Mouse (Mus musculus) heart, adult 9 months (tissue): Measurements from ENCODE around the gene Ptprz1.
"Not testable (repeated sequence)": the region's sequence is repeated elsewhere in the genome, so short reads cannot be mapped to it uniquely, and the experiment has no call there.

Source experiments
- DNase-seq, 2 experiments: peaks; one replicate each; pipeline ENCODE4 v3.0.0; 2022; ENCODE audit warnings: low spot score in 2 of 2

Ptprz1 gene

DNA sequence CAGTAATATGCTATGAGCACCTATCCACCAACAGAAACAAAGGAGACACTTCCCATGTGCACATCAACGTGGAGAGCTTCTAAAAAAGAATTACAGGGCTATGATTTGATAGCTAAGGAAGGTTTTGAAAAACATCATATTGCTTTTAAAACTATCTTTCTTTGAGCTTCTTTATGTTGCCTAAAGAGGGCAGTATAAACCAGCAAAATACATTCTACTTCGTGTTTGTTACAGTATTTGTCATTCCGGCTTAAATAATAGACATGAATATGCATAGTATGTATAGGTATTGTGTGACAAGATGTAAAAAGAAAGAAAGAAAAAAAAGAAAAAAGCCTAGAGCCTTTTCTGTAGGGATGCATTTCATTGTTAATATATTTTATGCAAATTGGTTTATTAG, 127.8 kb downstream of the Ptprz1 start:
- no peak for DNase-seq

DNA sequence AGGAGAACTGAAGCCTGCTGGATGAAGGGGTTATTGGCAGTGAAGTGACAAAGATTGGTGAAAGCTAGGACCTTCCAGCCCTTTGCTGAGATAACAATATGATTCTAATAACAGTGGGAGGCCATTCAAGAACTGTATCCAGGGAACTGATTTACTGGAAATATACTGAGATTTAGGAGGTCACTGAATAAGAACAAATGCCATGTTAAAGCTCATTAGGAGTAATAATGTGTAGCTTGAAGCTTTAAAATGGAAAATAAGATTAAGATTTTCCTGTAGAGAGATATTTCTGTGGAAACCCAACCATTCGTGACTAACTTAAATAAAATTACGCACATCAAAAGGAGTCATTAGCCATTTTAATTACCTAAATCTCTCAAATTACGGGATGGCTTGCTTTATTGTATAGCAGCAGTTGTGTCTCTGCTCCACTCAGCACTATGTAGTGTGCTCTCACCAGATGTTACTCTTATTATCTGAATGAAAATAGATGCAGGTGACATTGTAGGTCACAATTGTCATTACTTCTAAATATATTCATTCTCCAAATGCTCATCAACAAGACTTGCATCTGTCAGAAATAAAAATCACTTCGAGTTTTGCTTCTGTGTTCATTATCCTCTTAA, 139.8 kb downstream of the Ptprz1 start:
- DNase-seq = no peak

DNA sequence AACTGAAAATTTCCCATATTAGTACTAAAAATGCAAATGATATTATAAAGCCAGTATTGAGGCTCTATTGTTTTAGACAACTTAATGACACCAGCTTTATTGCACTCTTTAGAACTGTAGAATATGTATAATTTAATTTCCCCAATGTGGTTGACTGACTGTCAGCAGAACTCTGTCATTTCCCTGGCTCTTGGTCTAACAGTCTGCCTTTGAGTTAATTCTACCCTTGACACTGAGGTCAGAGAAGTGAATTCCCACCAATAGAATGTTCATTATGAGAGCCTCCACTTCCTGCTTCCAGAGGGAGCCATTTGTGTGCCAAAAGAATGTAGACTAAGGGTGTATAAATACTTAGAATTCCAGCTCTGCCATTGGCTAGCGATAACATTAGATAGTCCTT, 152.9 kb downstream of the Ptprz1 start:
- no peak for DNase-seq

- no peak for DNase-seq
These were observed 173.5 kb downstream of the Ptprz1 start for GRCm38 (mm10) chr6:23048836-23049235.

DNA sequence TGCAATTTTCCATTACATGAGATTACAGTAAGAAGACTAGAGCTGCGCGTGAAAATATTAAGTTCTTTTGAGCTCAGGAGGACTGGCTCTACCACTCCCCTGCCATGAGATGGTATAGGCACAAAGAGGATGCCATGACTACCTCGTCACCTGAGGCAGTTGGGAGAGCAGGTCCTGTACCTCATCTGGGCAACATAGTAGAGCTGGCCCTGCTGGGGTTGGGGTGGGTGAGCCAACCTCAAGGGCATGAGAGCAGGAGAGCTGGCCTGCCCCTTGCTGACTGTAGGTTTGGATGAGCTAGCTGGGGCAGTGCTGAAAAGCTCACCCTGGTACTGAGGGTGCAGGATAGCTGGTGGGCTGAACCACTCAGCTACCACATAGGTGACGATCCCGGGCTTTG, 180.4 kb downstream of the Ptprz1 start:
- DNase-seq = no peak

GRCm38 (mm10) chr6:23076060-23076459, 200.8 kb downstream of the Ptprz1 start:
- DNase-seq = no peak

DNA sequence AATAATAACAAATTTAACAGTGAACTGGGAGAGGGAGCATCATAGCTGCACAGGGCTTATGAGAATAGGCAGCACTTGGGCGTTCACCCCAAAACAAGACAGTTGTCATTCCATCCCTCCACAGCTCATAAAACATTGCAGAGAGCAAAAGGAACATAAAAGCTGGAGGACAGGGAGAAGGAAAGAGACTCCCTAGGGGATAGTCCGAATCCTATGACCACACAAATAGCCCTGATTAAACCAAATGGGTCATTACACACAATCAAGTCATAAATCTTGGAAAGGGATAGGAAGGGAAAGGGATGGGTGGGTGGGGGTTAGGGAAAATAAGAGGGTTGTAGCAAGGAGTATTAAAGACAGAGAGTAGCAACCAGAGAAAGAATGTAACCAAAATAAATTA, 203.0 kb downstream of the Ptprz1 start:
- DNase-seq = no peak

DNA sequence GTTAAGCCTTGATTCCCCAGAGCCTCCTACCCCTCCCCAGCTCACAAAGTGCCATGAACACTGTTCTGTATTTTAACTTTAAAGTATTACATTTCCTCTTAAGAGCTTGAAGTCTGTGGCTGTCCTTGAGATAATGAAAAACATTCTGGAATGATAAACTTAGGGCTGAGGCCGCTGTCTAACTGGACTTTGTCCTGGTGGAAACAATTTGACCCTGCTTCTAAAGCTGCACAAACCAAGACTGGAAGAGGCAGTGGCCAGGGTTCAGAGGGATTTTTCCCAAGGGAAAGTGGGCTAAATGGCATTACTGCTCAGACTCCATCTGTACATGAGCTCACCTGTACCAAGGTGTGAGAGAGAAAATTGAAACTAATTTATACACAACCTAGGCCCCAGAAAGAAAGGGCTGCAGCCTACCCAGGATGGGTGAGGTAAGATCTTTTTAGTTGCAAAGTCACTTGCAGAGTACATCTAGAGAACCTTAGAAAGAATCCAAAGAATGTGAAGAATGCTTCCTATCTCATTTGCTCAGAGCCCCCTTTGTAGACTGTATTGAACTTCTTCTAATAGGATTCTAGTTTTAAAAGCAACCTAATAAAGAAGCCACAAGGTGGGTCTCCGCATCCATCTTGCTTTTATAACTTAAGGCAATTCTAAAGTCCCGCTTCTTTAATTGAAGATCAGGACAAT, 204.8 kb downstream of the Ptprz1 start:
- DNase-seq = no peak

DNA sequence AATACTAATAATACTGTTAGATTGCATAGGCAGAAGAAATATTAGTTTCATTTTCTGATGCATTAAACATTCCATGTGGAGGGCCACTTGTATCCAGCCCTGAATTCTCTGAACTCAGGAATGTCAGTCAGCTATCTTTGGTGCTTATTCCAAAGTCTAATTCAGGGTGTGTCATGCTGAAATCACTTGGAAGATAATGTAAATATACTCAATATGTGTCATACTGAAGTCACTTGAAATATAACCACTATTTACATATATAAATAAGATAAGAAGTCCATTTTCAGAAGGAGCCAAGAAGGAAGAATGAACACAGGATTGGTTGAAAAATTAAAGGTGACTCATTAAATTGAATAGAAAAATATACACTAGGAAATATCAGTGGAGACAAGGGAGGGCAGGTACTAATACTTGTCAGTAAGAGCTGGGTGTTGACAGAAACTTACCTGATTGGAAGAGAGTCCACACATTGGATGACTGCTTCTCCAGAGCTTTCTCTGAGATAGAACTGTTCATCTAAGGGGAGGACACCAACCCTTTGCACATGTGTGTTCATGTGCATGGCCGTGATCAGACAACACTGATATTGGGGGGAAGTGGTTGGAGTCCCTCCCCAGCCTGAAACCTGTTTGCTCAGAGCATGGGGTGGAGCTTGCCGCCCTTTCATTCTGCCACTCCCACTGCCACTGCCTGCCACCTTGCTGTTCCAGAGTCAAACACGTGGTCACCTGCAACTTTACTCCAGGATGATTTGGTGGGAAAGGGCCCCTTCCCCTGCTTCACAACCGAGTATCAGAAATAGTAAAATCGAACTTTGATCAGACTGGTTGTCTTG, 209.5 kb downstream of the Ptprz1 start:
- DNase-seq = no peak

DNA sequence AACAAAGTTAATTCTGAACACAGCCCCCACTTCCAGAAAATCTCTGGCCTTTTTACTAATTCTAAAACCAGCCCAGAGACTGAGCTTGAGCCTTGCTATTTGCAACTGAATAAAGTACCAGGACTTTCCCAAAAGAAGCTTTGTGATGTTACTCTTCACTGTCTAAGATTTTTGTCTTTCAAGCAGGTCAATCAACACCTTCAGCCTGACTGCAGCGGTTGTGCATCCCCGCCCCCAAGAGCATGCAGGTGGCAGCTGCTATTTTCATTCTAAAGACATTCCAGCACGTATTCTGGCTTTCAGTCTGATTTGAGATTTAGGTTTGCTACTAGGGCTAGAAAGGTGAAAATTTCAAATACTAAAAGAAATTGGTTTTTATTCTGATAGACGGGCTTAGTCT, 214.0 kb downstream of the Ptprz1 start:
- DNase-seq = not testable (repeated sequence)

DNA sequence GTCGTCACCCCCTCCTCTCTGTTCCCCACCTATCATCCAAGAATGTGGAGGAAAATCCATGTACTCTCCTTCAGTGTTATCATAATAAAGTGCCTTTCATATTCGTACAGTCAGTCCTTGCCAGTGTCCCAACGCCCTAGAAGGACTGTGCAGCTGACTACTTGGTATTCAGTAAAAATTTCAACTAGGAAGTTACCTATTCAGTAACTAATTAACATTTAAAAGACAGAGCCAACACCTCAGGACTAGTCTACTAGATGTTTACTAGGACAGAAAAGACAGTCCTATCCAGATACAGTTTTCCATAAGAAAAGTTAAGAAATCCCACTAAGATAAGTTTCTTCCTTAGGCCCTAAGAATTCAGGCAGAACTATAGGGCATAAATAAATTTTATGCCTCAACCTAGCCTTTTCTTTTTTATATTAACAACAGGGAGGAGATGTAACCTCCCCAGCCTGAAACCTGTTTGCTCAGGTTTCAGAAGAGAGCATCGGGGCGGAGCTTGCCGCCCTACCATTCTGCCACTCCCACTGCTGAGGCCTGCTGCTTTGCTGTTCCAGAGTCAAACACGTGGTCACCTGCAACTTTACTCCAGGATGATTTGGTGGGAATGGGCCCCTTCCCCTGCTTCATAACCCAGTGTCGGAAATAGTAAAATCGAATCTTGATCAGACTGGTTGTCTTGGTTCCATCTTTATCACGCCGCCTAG, 215.2 kb downstream of the Ptprz1 start:
- not testable (repeated sequence) for DNase-seq
